Mouse (Mus musculus) lung, postnatal 0 days (tissue): ENCODE measurements around the gene Cntnap4. TPM values are rescaled to one million over a fixed set of nuclear protein-coding genes. Genes with fewer than 3 reads are reported as not detected.

ENCODE experiments used
- ATAC-seq: fragments of 200-750 bp; cut with Nextera tagmentation; 2 replicates; pipeline ENCODE4 v1.8.0; 2017; ENCODE audit warnings: moderate library complexity
- DNase-seq: peaks from one replicate; pipeline ENCODE4 v3.0.0-alpha.2; 2016; ENCODE audit warnings: low spot score
- H3K27ac ChIP-seq: fragments of 300-500 bp; sonication (generic); 2 replicates; pipeline ENCODE4 v1.5.1; 2014; ENCODE audit warnings: antibody characterized with exemption, mild to moderate bottlenecking, low read length, mixed read lengths
- H3K27me3 ChIP-seq: fragments of 300-500 bp; sonication (generic); replicated peaks from 2 replicates; pipeline ENCODE4 v1.6.1; 2014; ENCODE audit warnings: low read length, mixed read lengths; ENCODE audit not compliant: insufficient read depth
- H3K36me3 ChIP-seq: fragments of 300-500 bp; sonication (generic); 2 replicates; pipeline ENCODE4 v1.6.1; 2014; ENCODE audit warnings: low read length, mixed read lengths; ENCODE audit not compliant: insufficient read depth
- H3K4me1 ChIP-seq: fragments of 300-500 bp; sonication (generic); 2 replicates; pipeline ENCODE4 v1.6.1; 2014; ENCODE audit warnings: antibody characterized with exemption, low read depth, low read length, mixed read lengths; ENCODE audit not compliant: insufficient read depth
- H3K4me2 ChIP-seq: fragments of 300-500 bp; sonication (generic); replicated peaks from 2 replicates; pipeline ENCODE4 v1.6.1; 2014; ENCODE audit warnings: low read depth, mild to moderate bottlenecking, low read length, moderate library complexity, mixed read lengths
- H3K4me3 ChIP-seq: fragments of 300-500 bp; sonication (generic); 2 replicates; pipeline ENCODE4 v1.5.1; 2014; ENCODE audit warnings: low read depth, low read length
- H3K9ac ChIP-seq: fragments of 300-500 bp; sonication (generic); replicated peaks from 2 replicates; pipeline ENCODE4 v1.6.1; 2014; ENCODE audit warnings: low read depth, mild to moderate bottlenecking
- H3K9me3 ChIP-seq: fragments of 300-500 bp; sonication (generic); 2 replicates; pipeline ENCODE4 v1.6.1; 2016; ENCODE audit warnings: low read length, mixed read lengths
- CTCF ChIP-seq: IDR thresholded peaks from 2 replicates; pipeline ENCODE4 v1.5.1; 2016; ENCODE audit warnings: antibody characterized with exemption, mild to moderate bottlenecking
- EP300 ChIP-seq: IDR thresholded peaks from 2 replicates; pipeline ENCODE4 v1.6.1; 2016; ENCODE audit warnings: antibody characterized with exemption, mild to moderate bottlenecking, control low read depth
- WGBS: fragments of 180-500 bp; shearing (Covaris S2); extraction: QIAGEN DNeasy Blood & Tissue Kit; methylation state at CpG from one replicate; pipeline ENCODE4 v1.1.7; 2014; 5-methylcytosine and 5-hydroxymethylcytosine counted together
- polyA plus RNA-seq: library from polyadenylated mRNA; unstranded; fragments of >200 nt; fragmentation: Nextera tagmentation; extraction: Ambion mirVana; gene quantifications from 2 replicates; pipeline ENCODE4 v1.2.1, GENCODE M21; 2015

The Cntnap4 gene
- polyA plus RNA-seq, 1 experiment from 2014 or later: not detected

DNA sequence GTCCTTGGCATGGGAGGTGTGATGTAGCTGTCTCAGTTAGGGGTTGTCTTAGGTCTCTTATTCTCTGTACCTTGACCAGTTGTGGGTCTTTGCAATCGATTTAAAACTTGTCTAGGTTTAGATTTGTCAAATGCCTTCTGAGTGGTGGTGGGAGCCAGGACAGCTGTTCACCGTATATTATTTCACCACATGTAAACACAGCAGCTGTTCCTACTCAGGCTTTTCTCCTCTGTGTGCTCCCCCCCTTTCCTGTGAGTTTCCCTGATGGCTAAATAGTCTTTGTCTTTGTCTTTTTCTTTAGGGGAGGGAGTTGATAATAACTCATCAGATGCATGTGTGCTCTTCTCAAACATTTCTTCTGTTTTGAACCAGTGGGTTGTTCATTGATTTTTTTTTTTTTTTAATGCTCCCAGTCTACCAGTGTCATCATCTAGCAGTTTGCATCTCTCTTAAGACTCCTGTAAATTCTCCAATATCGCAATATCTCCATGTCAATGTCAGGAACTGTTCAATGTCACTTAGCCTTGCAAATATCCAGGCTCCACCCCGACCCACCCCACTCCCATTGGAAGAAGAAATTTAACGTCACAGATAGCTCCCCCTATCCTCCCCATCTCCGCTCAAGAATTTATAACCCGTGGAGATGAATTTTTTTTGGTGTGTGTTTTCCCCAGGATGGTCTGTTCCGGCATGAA, 18.7 kb downstream of the Cntnap4 start:
- no peaks in the 10 kb centered on the region for H3K4me1 ChIP-seq
- H3K4me3 ChIP-seq: no peak overlapping the region
- H3K9ac ChIP-seq: no peak overlapping the region
- ATAC-seq (no peak), DNase-seq (peak; percentile 39)
- H3K27me3 ChIP-seq: no peaks in the 10 kb centered on the region
- no peaks in the 10 kb centered on the region for H3K36me3 ChIP-seq
- 43% methylated on average over 8 of the region's 8 CpGs for WGBS
- no peak overlapping the region for H3K27ac ChIP-seq
- H3K4me2 ChIP-seq: no peak overlapping the region
- no peaks in the 10 kb centered on the region for H3K9me3 ChIP-seq
- TF ChIP-seq CTCF (no peak), EP300 (no peak)

DNA sequence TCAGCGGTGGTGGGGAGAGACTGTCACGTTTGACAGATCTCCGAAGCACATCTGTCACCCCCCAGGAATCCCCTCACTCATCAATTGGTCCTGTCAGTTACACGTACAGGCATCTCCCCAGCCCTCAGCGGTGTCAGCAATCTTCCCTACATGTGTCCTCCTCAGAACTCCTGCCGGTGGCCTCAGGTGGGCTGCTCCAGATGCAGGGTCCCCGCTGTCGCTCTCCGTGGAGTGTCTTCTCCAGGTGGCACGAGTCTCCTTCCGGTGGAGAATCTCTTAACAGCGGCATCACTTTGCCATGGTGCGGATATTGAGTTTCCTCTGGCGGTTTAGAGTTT, 19.2 kb downstream of the Cntnap4 start:
- no peaks in the 10 kb centered on the region for H3K27me3 ChIP-seq
- TF ChIP-seq CTCF: no peak
- TF ChIP-seq EP300: no peak
- WGBS: 56% methylated on average over 14 of the region's 14 CpGs
- no peak overlapping the region for H3K27ac ChIP-seq
- H3K9ac ChIP-seq: no peak overlapping the region
- DNase-seq: no peak
- H3K4me1 ChIP-seq: no peaks in the 10 kb centered on the region
- H3K4me2 ChIP-seq: no peak overlapping the region
- no peaks in the 10 kb centered on the region for H3K9me3 ChIP-seq
- H3K36me3 ChIP-seq: no peaks in the 10 kb centered on the region
- no peak overlapping the region for H3K4me3 ChIP-seq
- no peak for ATAC-seq

DNA sequence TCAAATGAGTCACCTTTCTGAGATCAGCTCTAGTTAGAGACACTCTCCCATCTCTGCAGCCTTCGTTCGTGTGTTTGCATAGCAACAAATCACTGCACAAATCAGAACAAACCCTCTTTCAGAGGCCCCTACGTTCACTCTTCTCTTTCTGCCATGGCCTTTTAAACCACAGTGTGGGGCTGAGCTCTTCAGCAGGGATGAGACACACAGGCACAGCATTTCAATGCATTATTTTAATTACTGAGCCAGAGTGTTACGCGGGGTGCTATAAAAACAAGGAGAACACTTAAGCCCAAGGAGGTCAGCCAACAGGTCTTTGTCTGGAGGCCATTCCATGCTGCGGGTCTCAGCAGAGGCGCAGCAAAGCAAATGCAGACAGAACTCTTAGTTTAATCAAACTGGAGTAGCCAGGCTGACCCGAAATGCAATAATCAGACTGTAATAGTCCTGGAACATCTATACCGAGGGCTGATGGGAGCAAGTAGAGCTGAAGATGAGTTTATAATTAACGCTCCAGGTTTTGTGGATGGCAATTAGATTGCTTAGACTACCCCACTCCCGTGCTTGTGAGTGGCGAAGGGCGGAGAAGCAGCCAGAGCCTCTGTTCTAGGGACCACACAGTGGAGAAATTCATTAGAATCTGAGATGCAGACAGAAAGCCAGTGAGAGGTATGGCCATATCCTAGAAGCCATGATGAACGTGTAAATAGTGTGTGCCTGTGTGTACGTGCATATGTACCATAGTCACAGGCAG, 26.4 kb downstream of the Cntnap4 start:
- H3K9ac ChIP-seq: no peak overlapping the region
- H3K9me3 ChIP-seq: no peaks in the 10 kb centered on the region
- DNase-seq (no peak), ATAC-seq (no peak)
- WGBS: 66% methylated on average over 15 of the region's 15 CpGs
- no peaks in the 10 kb centered on the region for H3K4me1 ChIP-seq
- no peaks in the 10 kb centered on the region for H3K36me3 ChIP-seq
- no peak for TF ChIP-seq EP300
- TF ChIP-seq CTCF: no peak
- H3K4me3 ChIP-seq: no peak overlapping the region
- H3K27me3 ChIP-seq: no peaks in the 10 kb centered on the region
- H3K27ac ChIP-seq: no peak overlapping the region
- H3K4me2 ChIP-seq: no peak overlapping the region

DNA sequence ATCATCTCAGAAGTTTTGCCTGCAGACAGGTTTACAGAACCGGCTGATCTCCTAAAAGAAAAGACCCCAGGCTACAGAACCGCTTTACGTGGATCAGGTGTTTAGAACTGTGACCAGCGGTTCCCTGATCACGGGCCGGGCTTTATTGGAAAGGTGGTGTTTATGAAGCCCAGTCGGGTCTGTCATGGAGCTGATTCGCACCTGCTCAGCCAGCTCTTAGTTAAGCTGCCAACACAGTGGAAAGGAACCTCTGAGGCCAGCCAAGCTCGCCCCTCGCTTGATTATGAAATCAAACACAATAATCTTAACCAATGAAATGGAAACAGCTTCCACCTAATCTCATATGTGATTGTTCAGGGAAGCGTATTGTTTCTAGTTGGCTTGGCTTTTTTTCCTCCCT, 30.1 kb downstream of the Cntnap4 start:
- Histone ChIP-seq H3K4me2 (no peak overlapping the region), H3K36me3 (no peaks in the 10 kb centered on the region), H3K9ac (no peak overlapping the region), H3K27ac (no peak overlapping the region), H3K4me1 (no peaks in the 10 kb centered on the region), H3K9me3 (no peaks in the 10 kb centered on the region), H3K27me3 (no peaks in the 10 kb centered on the region), H3K4me3 (no peak overlapping the region)
- no peak for DNase-seq
- ATAC-seq: no peak
- TF ChIP-seq EP300 (no peak), CTCF (no peak)
- 88% methylated on average over 11 of the region's 11 CpGs for WGBS

DNA sequence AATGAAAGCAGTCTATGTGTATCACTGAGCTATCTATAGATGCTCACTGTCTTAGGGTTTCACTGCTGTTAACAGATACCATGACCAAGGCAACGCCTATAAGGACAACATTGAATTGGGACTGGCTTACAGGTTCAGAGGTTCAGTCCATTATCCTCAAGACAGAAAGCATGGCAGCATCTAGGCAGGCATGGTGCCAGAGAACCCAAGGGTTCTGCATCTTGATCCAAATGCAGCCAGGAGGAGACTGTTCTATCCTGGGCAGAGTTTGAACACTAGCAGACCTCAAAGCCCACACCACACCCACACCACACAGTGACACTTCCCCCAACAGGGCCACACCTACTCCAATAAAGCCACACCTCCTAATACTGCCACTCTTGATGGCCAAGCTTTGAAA, 31.3 kb downstream of the Cntnap4 start:
- ATAC-seq (no peak), DNase-seq (no peak)
- H3K4me3 ChIP-seq: no peak overlapping the region
- H3K4me1 ChIP-seq: no peaks in the 10 kb centered on the region
- 60% methylated on average over 1 of the region's 1 CpGs for WGBS
- no peak overlapping the region for H3K4me2 ChIP-seq
- no peaks in the 10 kb centered on the region for H3K27me3 ChIP-seq
- no peak for TF ChIP-seq CTCF
- TF ChIP-seq EP300: no peak
- no peaks in the 10 kb centered on the region for H3K36me3 ChIP-seq
- no peak overlapping the region for H3K9ac ChIP-seq
- no peaks in the 10 kb centered on the region for H3K9me3 ChIP-seq
- H3K27ac ChIP-seq: no peak overlapping the region

DNA sequence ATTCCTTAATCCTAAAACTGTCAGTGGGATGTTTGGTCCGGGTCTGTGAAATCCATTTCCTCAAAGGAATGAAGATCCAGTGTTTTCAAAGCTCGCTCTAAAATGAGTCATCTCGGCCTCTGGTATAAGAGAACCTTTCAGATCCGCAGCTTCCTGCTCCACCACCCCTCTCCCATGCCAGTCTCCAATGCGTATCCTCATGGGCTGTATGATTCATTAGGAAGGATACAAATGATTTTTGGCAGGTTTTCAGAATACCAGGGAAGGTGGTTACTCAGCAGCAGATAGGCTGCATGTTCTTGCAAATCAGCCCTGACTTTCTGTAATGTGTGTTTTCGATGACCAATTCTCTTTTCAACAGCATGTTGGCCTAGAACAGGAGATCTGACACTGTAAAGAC, 40.3 kb downstream of the Cntnap4 start:
- H3K9ac ChIP-seq: no peak overlapping the region
- 70% methylated on average over 6 of the region's 6 CpGs for WGBS
- no peaks in the 10 kb centered on the region for H3K27me3 ChIP-seq
- no peaks in the 10 kb centered on the region for H3K9me3 ChIP-seq
- no peak for DNase-seq
- no peak overlapping the region for H3K4me2 ChIP-seq
- H3K4me3 ChIP-seq: no peak overlapping the region
- ATAC-seq: no peak
- no peaks in the 10 kb centered on the region for H3K4me1 ChIP-seq
- no peaks in the 10 kb centered on the region for H3K36me3 ChIP-seq
- TF ChIP-seq EP300 (no peak), CTCF (no peak)
- H3K27ac ChIP-seq: no peak overlapping the region
